10 mouse cellular contexts compared by ENCODE assay signal in genomic region chr2:170322013-170322414, GRCm38 (mm10).
DNase-seq lines count a peak whose midpoint lies in the region; ATAC-seq and TF ChIP-seq lines count a peak whose summit lies in the region.
"Had no signal": no experiment of that assay in that cellular context is flagged by ENCODE, and none has a peak within 500 bp of the region (broad histone marks: within the 10 kb centered on the region; RNA-seq: fewer than 3 reads in every experiment).

No protein-coding gene starts in this region.

- no peak for ATAC-seq in stomach, postnatal 0 days (ENCODE audit: low FRiP score, low TSS enrichment)

- H3K36me3 ChIP-seq in limb, embryonic 10.5 days: no peaks in the 10 kb centered on the region
- no peaks in the 10 kb centered on the region for H3K36me3 ChIP-seq in stomach, postnatal 0 days (ENCODE audit: control insufficient read depth, insufficient read depth, low read length)
- H3K36me3 ChIP-seq: limb, embryonic 12.5 days; neural tube, embryonic 15.5 days had no signal

- no peak overlapping the region for H3K4me3 ChIP-seq in limb, embryonic 10.5 days
- no peak overlapping the region for H3K4me3 ChIP-seq in stomach, postnatal 0 days (ENCODE audit: low read depth, low read length)
- no peak overlapping the region for H3K4me3 ChIP-seq in cerebellum, adult 2 months (replicated peaks; ENCODE audit: insufficient read depth, low read depth, low read length)
- H3K4me3 ChIP-seq: limb, embryonic 12.5 days; neural tube, embryonic 15.5 days had no signal

- DNase-seq in ovary, adult 18-20 months (ENCODE audit: low spot score): peak; percentile 40
- no peak for DNase-seq in ovary, postnatal 14 days (ENCODE audit: low spot score)
- DNase-seq in gastrocnemius, postnatal 36 days: peak; percentile 44 to 45
- no peak for DNase-seq in limb, embryonic 10.5 days (ENCODE audit: low spot score)
- no peak for DNase-seq in stomach, postnatal 0 days (ENCODE audit: low spot score)
- no peak for DNase-seq in cerebellum, adult 2 months
- DNase-seq in testis, postnatal 14 days (ENCODE audit: low spot score): no peak
- DNase-seq in layer of hippocampus, postnatal 14 days (ENCODE audit: low spot score in 2 of 2): no peak

- no peaks in the 10 kb centered on the region for H3K9me3 ChIP-seq in limb, embryonic 10.5 days (replicated peaks)
- no peaks in the 10 kb centered on the region for H3K9me3 ChIP-seq in stomach, postnatal 0 days (ENCODE audit: control insufficient read depth, low read length)
- H3K9me3 ChIP-seq: limb, embryonic 12.5 days; neural tube, embryonic 15.5 days had no signal

- no peak overlapping the region for H3K9ac ChIP-seq in stomach, postnatal 0 days (ENCODE audit: low read length)
- H3K9ac ChIP-seq: limb, embryonic 12.5 days; neural tube, embryonic 15.5 days had no signal

- no peak for TF ChIP-seq CTCF in stomach, postnatal 0 days (IDR thresholded peaks at IDR 0.05; ENCODE audit: low read depth)
- no peak for TF ChIP-seq CTCF in cerebellum, adult 2 months (IDR thresholded peaks at IDR 0.05; ENCODE audit: borderline replicate concordance, insufficient read depth, low read depth, low read length)

- TF ChIP-seq EP300 in stomach, postnatal 0 days (optimal IDR thresholded peaks at IDR 0.05): no peak

- H3K27ac ChIP-seq in limb, embryonic 10.5 days: peak overlapping the region; percentile 43
- H3K27ac ChIP-seq in stomach, postnatal 0 days (replicated peaks): peak overlapping the region; percentile 20
- H3K27ac ChIP-seq in cerebellum, adult 2 months (ENCODE audit: insufficient read depth, low read length): no peak overlapping the region
- H3K27ac ChIP-seq: limb, embryonic 12.5 days; neural tube, embryonic 15.5 days had no signal

- H3K4me1 ChIP-seq in limb, embryonic 10.5 days: peaks cover 38% of the 10 kb centered on the region
- H3K4me1 ChIP-seq in stomach, postnatal 0 days (replicated peaks; ENCODE audit: control insufficient read depth, insufficient read depth): peaks cover 3% of the 10 kb centered on the region
- H3K4me1 ChIP-seq in cerebellum, adult 2 months (ENCODE audit: control insufficient read depth, insufficient read depth, low read length): no peaks in the 10 kb centered on the region

- 25% methylated on average over 3 of the region's 3 CpGs for WGBS in limb, embryonic 10.5 days
- 37% methylated on average over 3 of the region's 3 CpGs for WGBS in stomach, postnatal 0 days
- 52% methylated on average over 3 of the region's 3 CpGs for WGBS in cerebellum, adult 2 months

- intact Hi-C loops in gastrocnemius, postnatal 36 days (cut with DNase I): no loop called here

- TF ChIP-seq POLR2A in cerebellum, adult 2 months (IDR thresholded peaks at IDR 0.05; ENCODE audit: borderline replicate concordance, insufficient read depth, low read length): no peak

- H3K27me3 ChIP-seq in limb, embryonic 10.5 days (ENCODE audit: low read depth, poor library complexity, severe bottlenecking): peaks cover 4% of the 10 kb centered on the region; the same call in 1 of the 2 replicates
- no peaks in the 10 kb centered on the region for H3K27me3 ChIP-seq in stomach, postnatal 0 days (ENCODE audit: control insufficient read depth, insufficient read depth, low read length)
- H3K27me3 ChIP-seq in cerebellum, adult 2 months (ENCODE audit: control insufficient read depth, insufficient read depth, low read length): no peaks in the 10 kb centered on the region
- H3K27me3 ChIP-seq: neural tube, embryonic 15.5 days had no signal

- H3K4me2 ChIP-seq in stomach, postnatal 0 days (replicated peaks; ENCODE audit: low read depth): no peak overlapping the region
- H3K4me2 ChIP-seq: limb, embryonic 12.5 days; neural tube, embryonic 15.5 days had no signal

Comparison
In these comparisons a context has a peak if more than half of its experiments do, and no peak if none do; other contexts are left out.
1. DNase-seq: peak in ovary, adult 18-20 months (single experiment) and gastrocnemius, postnatal 36 days (2 of 2); none in ovary, postnatal 14 days (single experiment), limb, embryonic 10.5 days (single experiment), stomach, postnatal 0 days (single experiment), cerebellum, adult 2 months (0 of 2), testis, postnatal 14 days (single experiment) and layer of hippocampus, postnatal 14 days (0 of 2).